In genomic region chr9:96350476-96350875, GRCm38 (mm10) we compare ENCODE assay signal across 10 mouse cellular contexts. TPM values are rescaled to one million over a fixed set of nuclear protein-coding genes. Genes with fewer than 3 reads are reported as not detected.
DNase-seq lines count a peak whose midpoint lies in the region; ATAC-seq and TF ChIP-seq lines count a peak whose summit lies in the region.
"Had no signal": no experiment of that assay in that cellular context is flagged by ENCODE, and none has a peak within 500 bp of the region (broad histone marks: within the 10 kb centered on the region; RNA-seq: fewer than 3 reads in every experiment).

No protein-coding gene starts in this region.

- no peak overlapping the region for H3K4me3 ChIP-seq in heart, embryonic 12.5 days
- H3K4me3 ChIP-seq in testis, adult 2 months (ENCODE audit: control insufficient read depth, low read depth, low read length) = no peak overlapping the region; the same call in 1 of the 2 replicates
- H3K4me3 ChIP-seq in midbrain, embryonic 10.5 days = no peak overlapping the region
- H3K4me3 ChIP-seq: limb, embryonic 10.5 days; midbrain, embryonic 13.5 days had no signal

- H3K9me3 ChIP-seq in heart, embryonic 12.5 days (replicated peaks) = no peaks in the 10 kb centered on the region
- no peaks in the 10 kb centered on the region for H3K9me3 ChIP-seq in midbrain, embryonic 10.5 days (replicated peaks)
- H3K9me3 ChIP-seq: limb, embryonic 10.5 days; midbrain, embryonic 13.5 days had no signal

- no peaks in the 10 kb centered on the region for H3K27me3 ChIP-seq in heart, embryonic 12.5 days (replicated peaks)
- H3K27me3 ChIP-seq in testis, adult 2 months (ENCODE audit: control insufficient read depth, insufficient read depth, low read length) = no peaks in the 10 kb centered on the region
- H3K27me3 ChIP-seq in midbrain, embryonic 10.5 days (ENCODE audit: low read depth, poor library complexity, severe bottlenecking) = no peaks in the 10 kb centered on the region
- H3K27me3 ChIP-seq: midbrain, embryonic 13.5 days had no signal

- H3K4me1 ChIP-seq in heart, embryonic 12.5 days (replicated peaks) = peaks cover 35% of the 10 kb centered on the region
- H3K4me1 ChIP-seq in testis, adult 2 months (ENCODE audit: control insufficient read depth, insufficient read depth, low read length) = peaks cover 7% of the 10 kb centered on the region
- H3K4me1 ChIP-seq in midbrain, embryonic 10.5 days = peaks cover 6% of the 10 kb centered on the region; the same call in 1 of the 2 replicates
- H3K4me1 ChIP-seq: limb, embryonic 10.5 days had no signal

- TF ChIP-seq POLR2A in testis, adult 2 months (IDR thresholded peaks at IDR 0.05; ENCODE audit: control insufficient read depth, low read depth, low read length) = no peak

- H3K36me3 ChIP-seq in heart, embryonic 12.5 days = peaks cover 13% of the 10 kb centered on the region
- H3K36me3 ChIP-seq in testis, adult 2 months (ENCODE audit: control insufficient read depth, insufficient read depth, low read length) = no peaks in the 10 kb centered on the region
- peaks cover 28% of the 10 kb centered on the region for H3K36me3 ChIP-seq in midbrain, embryonic 10.5 days
- H3K36me3 ChIP-seq: midbrain, embryonic 13.5 days had no signal

- no peak for ATAC-seq in heart, embryonic 12.5 days (ENCODE audit: insufficient number of reproducible peaks, low FRiP score)

- DNase-seq in heart, adult 18-20 months = no peak
- no peak for DNase-seq in testis, postnatal 10 days (ENCODE audit: low spot score)
- DNase-seq in natural killer cell, adult 2 months (ENCODE audit: low spot score in 2 of 2) = peak; percentile 66 to 76
- no peak for DNase-seq in cerebellum, postnatal 36 days
- DNase-seq in midbrain, embryonic 10.5 days (ENCODE audit: low spot score) = no peak
- DNase-seq in left cerebral cortex, adult 8-10 months (ENCODE audit: low spot score in 2 of 2) = no peak

- no peak overlapping the region for H3K4me2 ChIP-seq in heart, embryonic 12.5 days
- H3K4me2 ChIP-seq: midbrain, embryonic 13.5 days had no signal

- peak overlapping the region; percentile 11; the same call in 1 of the 2 replicates for H3K27ac ChIP-seq in heart, embryonic 12.5 days (ENCODE audit: poor library complexity, severe bottlenecking)
- H3K27ac ChIP-seq in testis, adult 2 months (ENCODE audit: control insufficient read depth, insufficient read depth, low read depth, low read length) = 0 out of 2 replicates have a peak overlapping the region, but pooled peaks have one; percentile 16
- no peak overlapping the region for H3K27ac ChIP-seq in midbrain, embryonic 10.5 days (replicated peaks)
- H3K27ac ChIP-seq: limb, embryonic 10.5 days; midbrain, embryonic 13.5 days had no signal

- no peak for TF ChIP-seq CTCF in testis, adult 2 months (IDR thresholded peaks at IDR 0.05; ENCODE audit: control insufficient read depth, insufficient read depth, insufficient replicate concordance, low read depth, low read length)

- no peak overlapping the region for H3K9ac ChIP-seq in heart, embryonic 12.5 days
- H3K9ac ChIP-seq: midbrain, embryonic 13.5 days had no signal

- 56% methylated on average over 3 of the region's 3 CpGs for WGBS in heart, embryonic 12.5 days
- 60% methylated on average over 3 of the region's 3 CpGs for WGBS in midbrain, embryonic 10.5 days

RNA-seq across cellular contexts. Expression of gene Atp1b3, which starts 13.8 kb away (rescaled TPM):
- polyA plus RNA-seq in heart, embryonic 12.5 days (2016; fragmentation: Nextera tagmentation; extraction: Ambion mirVana) = 164 and 168 TPM in 2 replicates
- 10 to 100 TPM; 51.6 to 63.6 TPM for total RNA-seq in heart, adult 18-20 months (2021)
- polyA plus RNA-seq in testis, adult 2 months (2012; rRNA removed) = 289 and 306 TPM in 2 replicates
- polyA plus RNA-seq in midbrain, embryonic 10.5 days (2016; fragmentation: Nextera tagmentation; extraction: Ambion mirVana) = 175 and 184 TPM in 2 replicates
- total RNA-seq in left cerebral cortex, adult 8-10 months (2022) = 100 to 1,000 TPM; 107 to 114 (median 109) TPM

Comparison
In these comparisons a context has a peak if more than half of its experiments do, and no peak if none do; other contexts are left out.
1. DNase-seq: peak in natural killer cell, adult 2 months (2 of 2); none in heart, adult 18-20 months (0 of 2), testis, postnatal 10 days (single experiment), cerebellum, postnatal 36 days (0 of 2), midbrain, embryonic 10.5 days (single experiment) and left cerebral cortex, adult 8-10 months (0 of 2).